Mouse (Mus musculus) midbrain, postnatal 0 days (tissue): ENCODE results near the gene Cblb. TPM values are rescaled to one million over a fixed set of nuclear protein-coding genes. Genes with fewer than 3 reads are reported as not detected.

ENCODE experiments used
- ATAC-seq: fragments of 200-750 bp; cut with Nextera tagmentation; 2 replicates; pipeline ENCODE4 v1.8.0; 2017; ENCODE audit warnings: moderate number of reproducible peaks, mild to moderate bottlenecking, moderate TSS enrichment, moderate library complexity; ENCODE audit not compliant: low FRiP score
- DNase-seq: peaks from one replicate; pipeline ENCODE4 v3.0.0-alpha.2; 2015; ENCODE audit warnings: low spot score
- H3K27ac ChIP-seq: fragments of 300-500 bp; sonication (generic); 2 replicates; pipeline ENCODE4 v1.5.1; 2014; ENCODE audit warnings: low read depth, mild to moderate bottlenecking, low read length, mixed read lengths
- H3K27me3 ChIP-seq: fragments of 300-500 bp; sonication (generic); 2 replicates; pipeline ENCODE4 v1.6.1; 2014; ENCODE audit warnings: low read length, control low read depth, mixed read lengths; ENCODE audit not compliant: insufficient read depth
- H3K36me3 ChIP-seq: fragments of 300-500 bp; sonication (generic); 2 replicates; pipeline ENCODE4 v1.6.1; 2014; ENCODE audit warnings: low read length, control low read depth, mixed read lengths; ENCODE audit not compliant: insufficient read depth
- H3K4me1 ChIP-seq: fragments of 300-500 bp; sonication (generic); 2 replicates; pipeline ENCODE4 v1.6.1; 2014; ENCODE audit warnings: mild to moderate bottlenecking, control low read depth, antibody characterized with exemption, low read length, mixed read lengths; ENCODE audit not compliant: insufficient read depth
- H3K4me2 ChIP-seq: fragments of 300-500 bp; sonication (generic); 2 replicates; pipeline ENCODE4 v1.6.1; 2014; ENCODE audit warnings: low read depth, mild to moderate bottlenecking, low read length, mixed read lengths; ENCODE audit not compliant: poor library complexity, severe bottlenecking
- H3K4me3 ChIP-seq: fragments of 300-500 bp; sonication (generic); 2 replicates; pipeline ENCODE4 v1.5.1; 2014; ENCODE audit warnings: low read depth, mild to moderate bottlenecking, low read length, moderate library complexity
- H3K9ac ChIP-seq: fragments of 300-500 bp; sonication (generic); replicated peaks from 2 replicates; pipeline ENCODE4 v1.6.1; 2014; ENCODE audit warnings: mild to moderate bottlenecking, low read length, moderate library complexity, mixed read lengths; ENCODE audit not compliant: poor library complexity, severe bottlenecking
- H3K9me3 ChIP-seq: fragments of 300-500 bp; sonication (generic); 2 replicates; pipeline ENCODE4 v1.6.1; 2016; ENCODE audit warnings: low read length, control low read depth
- CTCF ChIP-seq: IDR thresholded peaks from 2 replicates; pipeline ENCODE4 v1.5.1; 2016; ENCODE audit warnings: antibody characterized with exemption, mild to moderate bottlenecking
- WGBS: fragments of 180-500 bp; shearing (Covaris S2); extraction: QIAGEN DNeasy Blood & Tissue Kit; methylation state at CpG from one replicate; pipeline ENCODE4 v1.1.7; 2014; 5-methylcytosine and 5-hydroxymethylcytosine counted together
- polyA plus RNA-seq: library from polyadenylated mRNA; unstranded; fragments of >200 nt; fragmentation: Nextera tagmentation; extraction: Ambion mirVana; gene quantifications from 2 replicates; pipeline ENCODE4 v1.2.1, GENCODE M21; 2015
- total RNA-seq: library from RNA; depleted of rRNA; stranded (reverse); fragments of >200 nt; gene quantifications from 2 replicates; pipeline ENCODE4 v1.2.3, GENCODE M21; 2014

Cblb gene
- total and polyA plus RNA-seq, 2 experiments from 2014 or later: 4.5 to 12.0 TPM

- no peak overlapping the region for H3K27ac ChIP-seq
- no peaks in the 10 kb centered on the region for H3K4me1 ChIP-seq
- ATAC-seq (no peak), DNase-seq (no peak)
- H3K4me3 ChIP-seq: no peak overlapping the region
- H3K36me3 ChIP-seq: no peaks in the 10 kb centered on the region
- WGBS: 92% methylated on average over 2 of the region's 2 CpGs
- no peaks in the 10 kb centered on the region for H3K27me3 ChIP-seq
- H3K9ac ChIP-seq: no peak overlapping the region
- no peaks in the 10 kb centered on the region for H3K9me3 ChIP-seq
- H3K4me2 ChIP-seq: no peak overlapping the region
- TF ChIP-seq CTCF: no peak
Measured at GRCm38 (mm10) chr16:52013812-52014211, 17.2 kb upstream of the Cblb start.

GRCm38 (mm10) chr16:52023417-52023816 lies 7.6 kb upstream of the Cblb start:
- Histone ChIP-seq H3K27me3 (no peaks in the 10 kb centered on the region; the same call in 1 of the 2 replicates), H3K9ac (no peak overlapping the region), H3K4me3 (no peak overlapping the region), H3K4me1 (no peaks in the 10 kb centered on the region), H3K9me3 (no peaks in the 10 kb centered on the region), H3K36me3 (no peaks in the 10 kb centered on the region), H3K4me2 (no peak overlapping the region), H3K27ac (no peak overlapping the region)
- DNase-seq (no peak), ATAC-seq (no peak)
- 55% methylated on average over 5 of the region's 5 CpGs for WGBS
- TF ChIP-seq CTCF: no peak

- Histone ChIP-seq H3K27ac (no peak overlapping the region), H3K36me3 (no peaks in the 10 kb centered on the region), H3K27me3 (no peaks in the 10 kb centered on the region; the same call in 1 of the 2 replicates), H3K4me1 (no peaks in the 10 kb centered on the region), H3K9ac (no peak overlapping the region), H3K9me3 (no peaks in the 10 kb centered on the region), H3K4me3 (no peak overlapping the region), H3K4me2 (no peak overlapping the region)
- 92% methylated on average over 4 of the region's 4 CpGs for WGBS
- TF ChIP-seq CTCF: no peak
- ATAC-seq (no peak), DNase-seq (no peak)
Measured at GRCm38 (mm10) chr16:52027326-52027725, 3.7 kb upstream of the Cblb start.

GRCm38 (mm10) chr16:52029001-52029400 lies 2.0 kb upstream of the Cblb start:
- no peak overlapping the region for H3K4me3 ChIP-seq
- no peak overlapping the region for H3K27ac ChIP-seq
- no peaks in the 10 kb centered on the region for H3K36me3 ChIP-seq
- DNase-seq: no peak
- H3K4me2 ChIP-seq: no peak overlapping the region
- TF ChIP-seq CTCF: no peak
- H3K4me1 ChIP-seq: no peaks in the 10 kb centered on the region; the same call in 1 of the 2 replicates
- ATAC-seq: no peak
- WGBS: 86% methylated on average over 3 of the region's 3 CpGs
- H3K9me3 ChIP-seq: no peaks in the 10 kb centered on the region
- no peaks in the 10 kb centered on the region; the same call in 1 of the 2 replicates for H3K27me3 ChIP-seq
- H3K9ac ChIP-seq: no peak overlapping the region

GRCm38 (mm10) chr16:52031712-52032251 lies 757 bp downstream of the Cblb start:
- Histone ChIP-seq H3K9me3 (no peaks in the 10 kb centered on the region), H3K4me3 (peak overlapping the region; percentile 94), H3K4me1 (no peaks in the 10 kb centered on the region; the same call in 1 of the 2 replicates), H3K4me2 (peak overlapping the region; percentile 78), H3K36me3 (no peaks in the 10 kb centered on the region), H3K27ac (peak overlapping the region; percentile 91), H3K27me3 (no peaks in the 10 kb centered on the region), H3K9ac (peak overlapping the region; percentile 83)
- peak; percentile 83 for ATAC-seq
- no peak for TF ChIP-seq CTCF
- peak; percentile 83 for DNase-seq
- WGBS: under 1% methylated on average over 34 of the region's 37 CpGs

GRCm38 (mm10) chr16:52032376-52033330 lies 1.6 kb downstream of the Cblb start:
- H3K4me3 ChIP-seq: peak overlapping the region; percentile 94
- WGBS: 9% methylated on average over 29 of the region's 29 CpGs
- no peaks in the 10 kb centered on the region; the same call in 1 of the 2 replicates for H3K4me1 ChIP-seq
- H3K9me3 ChIP-seq: no peaks in the 10 kb centered on the region
- ATAC-seq: no peak
- no peak for DNase-seq
- peak overlapping the region; percentile 91; the same call in 1 of the 2 replicates for H3K27ac ChIP-seq
- peak overlapping the region; percentile 78 for H3K4me2 ChIP-seq
- no peak for TF ChIP-seq CTCF
- no peaks in the 10 kb centered on the region for H3K36me3 ChIP-seq
- peak overlapping the region; percentile 83 for H3K9ac ChIP-seq
- H3K27me3 ChIP-seq: no peaks in the 10 kb centered on the region
